Mouse (Mus musculus) cerebellum, adult 8-10 months (tissue): Measurements from ENCODE around the gene H2-T23.
"Not testable (repeated sequence)": the region's sequence is repeated elsewhere in the genome, so short reads cannot be mapped to it uniquely, and the experiment has no call there.

ENCODE experiments used
- DNase-seq: peaks from one replicate; pipeline ENCODE4 v3.0.0; 2022

The H2-T23 gene

GRCm38 (mm10) chr17:36022922-36023321 is 9.7 kb downstream of the H2-T23 start:
- no peak for DNase-seq

GRCm38 (mm10) chr17:36022098-36022497 is 10.6 kb downstream of the H2-T23 start:
- DNase-seq, result no peak

GRCm38 (mm10) chr17:36021309-36021708 is 11.3 kb downstream of the H2-T23 start:
- no peak for DNase-seq

DNA sequence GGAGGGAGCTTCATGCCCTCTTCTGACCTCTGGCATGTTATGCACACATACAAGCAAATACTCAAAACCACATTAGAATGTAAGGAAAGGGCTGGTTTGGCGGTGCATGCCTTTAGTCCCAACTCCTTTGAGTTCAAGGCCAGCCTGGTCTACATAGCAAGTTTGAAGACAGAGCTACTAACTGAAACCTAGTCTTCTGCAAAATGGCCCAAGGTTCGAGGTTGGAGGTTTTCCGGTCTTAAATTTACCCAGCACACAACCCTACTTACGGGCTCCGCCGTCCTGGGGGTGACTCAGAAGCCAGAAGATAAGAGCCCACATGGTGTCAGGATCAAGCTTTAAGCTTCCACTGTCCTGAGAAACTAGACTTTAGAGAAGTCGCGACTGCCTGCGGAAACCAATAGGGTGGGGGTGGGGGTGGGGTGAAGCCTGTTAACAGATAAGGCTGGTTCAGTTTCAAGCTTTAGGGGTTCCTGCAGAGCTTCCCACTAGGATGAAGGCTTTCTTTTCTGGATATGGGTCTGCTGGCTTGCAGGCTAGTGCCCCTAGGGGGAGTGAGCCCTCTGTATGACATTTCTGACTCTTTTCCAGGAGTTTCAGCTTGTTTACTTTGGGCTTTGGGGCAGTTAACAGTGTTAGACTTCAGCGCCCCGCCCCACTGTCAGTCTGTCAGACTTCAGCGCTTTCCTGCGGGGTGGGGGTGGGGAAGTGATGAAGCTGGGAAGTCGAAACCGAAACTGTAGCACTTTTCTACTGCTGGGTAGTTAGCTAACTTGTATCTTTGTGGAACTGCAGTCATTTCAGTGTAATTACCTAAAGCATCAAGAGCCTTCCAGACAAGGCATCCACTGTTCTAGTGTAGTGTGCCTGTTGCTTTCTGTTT is 12.2 kb downstream of the H2-T23 start, which contains the start of gene H2-T24:
H2-T24 (minus strand) TSS at position 370 of the 883 bp plus-strand sequence.
- no peak for DNase-seq

DNA sequence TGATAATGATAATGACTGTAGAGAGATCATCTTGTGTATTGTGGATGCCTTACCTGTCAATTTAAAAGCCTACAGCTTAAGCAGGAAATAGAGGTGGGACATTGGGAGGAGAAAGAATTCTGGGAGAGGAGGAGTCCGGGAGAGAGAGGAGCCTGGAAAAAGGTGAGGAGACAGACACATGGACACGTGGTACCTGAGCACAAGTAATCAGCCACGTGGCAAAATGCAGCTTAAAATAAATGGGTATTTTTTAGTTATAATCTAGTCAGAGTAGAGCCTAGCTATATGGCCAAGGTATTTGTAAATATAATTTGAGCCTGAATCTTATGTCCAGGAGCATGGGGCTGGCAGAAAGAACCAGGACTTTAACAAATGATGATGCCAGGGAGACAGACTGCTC is 13.1 kb downstream of the H2-T23 start:
- DNase-seq, result no peak

DNA sequence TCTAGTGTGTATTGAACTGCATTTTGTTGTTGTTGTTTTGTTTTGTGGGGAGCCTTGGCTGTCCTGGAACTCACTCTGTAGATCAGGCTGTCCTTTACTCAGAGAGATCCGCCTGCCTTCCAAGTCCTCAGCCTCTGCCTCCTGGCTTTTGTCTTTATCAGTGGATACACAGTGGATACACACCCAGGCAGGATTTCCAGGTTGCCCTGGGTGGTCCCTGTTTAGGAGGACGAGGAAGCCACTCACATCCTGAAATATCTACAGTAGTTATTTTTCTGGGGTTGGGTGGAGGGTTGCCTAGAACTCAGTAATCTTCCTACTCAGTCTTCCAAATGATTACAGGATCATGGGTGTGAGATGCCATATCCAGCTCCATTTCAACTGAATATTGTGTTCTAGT is 13.7 kb downstream of the H2-T23 start:
- no peak for DNase-seq

DNA sequence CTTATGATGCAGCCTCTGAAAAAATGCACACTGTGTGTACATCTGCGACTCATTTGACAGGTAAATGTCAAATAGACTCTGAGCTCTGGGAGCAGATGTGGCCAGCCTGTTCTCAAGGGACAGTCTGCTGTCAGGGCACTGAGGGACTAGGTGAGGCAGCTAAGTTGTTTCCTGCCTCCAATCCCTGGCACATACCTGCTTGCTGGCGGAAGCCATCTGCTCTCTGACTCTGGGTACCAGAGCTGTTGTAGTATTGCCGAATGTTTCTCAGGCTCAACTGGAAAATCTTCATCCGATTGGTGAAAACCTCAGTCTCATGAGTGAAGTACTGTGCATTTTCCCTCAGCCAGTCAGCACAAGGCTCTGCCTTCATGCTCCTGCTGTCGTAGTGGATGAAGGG is 15.6 kb downstream of the H2-T23 start:
- DNase-seq, result no peak

DNA sequence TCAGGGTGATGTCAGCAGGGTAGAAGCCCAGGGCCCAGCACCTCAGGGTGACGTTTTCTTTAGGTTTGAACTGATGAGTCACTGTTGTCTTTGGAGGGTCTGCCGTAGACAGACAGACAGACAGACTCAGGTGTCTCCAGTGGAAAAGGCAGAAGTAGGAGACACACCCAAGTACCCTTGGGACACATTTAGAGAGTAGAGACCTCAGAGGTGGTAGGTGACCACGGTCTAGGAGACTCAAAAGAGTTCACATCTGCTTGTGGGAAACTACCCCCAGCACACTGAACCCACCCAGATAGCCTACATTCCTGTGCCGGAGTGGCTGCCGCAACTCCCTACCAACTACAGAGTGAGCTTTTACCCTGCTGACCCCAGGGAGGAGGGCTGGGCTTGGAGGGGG is 17.7 kb downstream of the H2-T23 start:
- DNase-seq, result no peak

DNA sequence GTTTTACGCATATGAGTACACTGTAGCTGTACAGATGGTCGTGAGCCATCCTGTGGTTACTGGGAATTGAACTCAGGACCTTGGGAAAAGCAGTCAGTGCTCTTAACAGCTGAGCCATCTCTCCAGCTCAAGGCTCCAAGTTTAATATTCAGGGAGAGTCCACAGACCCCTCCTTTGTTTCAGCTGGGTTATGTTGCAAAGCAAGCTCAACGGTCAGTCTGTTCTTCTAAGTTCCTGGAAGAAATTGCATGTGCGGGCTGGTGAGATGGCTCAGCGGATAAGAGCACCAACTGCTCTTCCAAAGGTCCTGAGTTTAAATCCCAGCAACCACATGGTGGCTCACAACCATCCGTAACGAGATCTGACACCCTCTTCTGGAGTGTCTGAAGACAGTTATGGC is 28.2 kb downstream of the H2-T23 start:
- DNase-seq, result not testable (repeated sequence)

DNA sequence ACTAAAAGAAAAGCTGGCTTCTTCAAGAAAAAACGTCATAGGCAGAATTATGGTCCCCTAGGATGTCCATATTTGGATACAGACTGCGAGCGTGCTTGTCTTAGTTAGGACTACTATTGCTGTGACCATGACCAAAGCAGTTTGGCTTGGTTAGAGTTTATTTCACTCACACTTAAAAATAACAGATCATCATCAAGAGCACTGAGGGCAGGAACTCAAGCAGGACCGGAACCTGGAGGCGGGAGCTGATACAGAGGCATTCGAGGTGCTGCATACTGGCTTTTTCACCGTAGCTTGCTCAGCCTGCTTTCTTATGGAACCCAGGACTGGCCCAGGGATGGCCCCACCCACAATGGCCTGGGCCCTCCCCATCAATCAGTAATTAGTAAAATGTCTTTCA is 29.3 kb downstream of the H2-T23 start:
- no peak for DNase-seq

DNA sequence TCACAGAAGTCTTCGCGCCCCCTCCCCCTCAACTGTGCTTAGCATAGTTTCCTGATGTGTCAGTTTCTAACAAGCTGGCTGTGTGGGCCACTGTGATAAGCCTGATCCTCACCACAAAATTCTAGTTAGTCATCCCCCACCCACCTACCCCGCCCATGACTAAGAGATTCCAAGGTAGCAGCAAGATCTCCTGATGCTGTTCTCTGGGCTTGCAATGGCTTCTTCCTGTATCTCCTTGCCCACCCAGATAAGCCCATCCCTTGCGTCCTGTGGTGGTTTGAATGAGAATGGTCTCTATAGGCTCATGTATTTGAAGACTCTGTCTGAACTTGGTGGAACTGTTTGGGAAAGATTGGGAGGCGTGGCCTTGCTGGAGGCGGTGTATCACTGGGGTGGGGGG is 30.7 kb downstream of the H2-T23 start:
- DNase-seq, result no peak

DNA sequence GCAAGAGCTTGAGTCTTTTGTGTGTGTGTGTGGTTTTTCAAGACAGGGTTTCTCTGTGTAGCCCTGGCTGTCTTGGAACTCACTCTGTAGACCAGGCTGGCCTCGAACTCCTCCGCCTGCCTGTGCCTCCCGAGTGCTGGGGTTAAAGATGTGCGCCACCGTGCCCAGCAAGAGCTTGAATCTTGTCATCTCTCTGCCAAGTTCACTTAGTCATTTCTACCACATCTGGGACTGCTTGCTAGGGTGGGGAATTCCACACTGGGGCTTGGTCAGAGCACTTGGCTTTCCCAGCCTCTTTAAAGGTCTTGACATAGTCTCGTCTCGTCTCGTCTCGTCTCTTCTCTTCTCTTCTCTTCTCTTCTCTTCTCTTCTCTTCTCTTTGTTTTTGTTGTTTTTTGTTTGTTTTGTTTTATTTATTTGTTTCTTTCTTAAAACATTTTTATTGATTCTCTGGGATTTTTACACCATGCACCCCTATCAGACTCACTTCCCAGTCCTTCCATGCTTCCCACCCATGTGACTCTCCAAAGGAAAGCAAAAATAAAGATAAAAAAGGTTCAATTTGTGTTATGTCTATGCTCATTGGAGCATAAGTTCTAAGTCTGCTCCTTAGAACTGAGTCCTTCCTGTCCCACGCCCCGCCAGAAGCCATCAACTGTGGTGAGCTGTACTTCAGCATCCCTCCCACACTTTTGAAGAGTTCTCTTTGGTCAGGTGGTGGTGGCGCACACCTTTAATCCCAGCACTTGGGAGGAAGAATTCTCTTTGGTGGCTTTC is 31.3 kb downstream of the H2-T23 start:
- no peak for DNase-seq

DNA sequence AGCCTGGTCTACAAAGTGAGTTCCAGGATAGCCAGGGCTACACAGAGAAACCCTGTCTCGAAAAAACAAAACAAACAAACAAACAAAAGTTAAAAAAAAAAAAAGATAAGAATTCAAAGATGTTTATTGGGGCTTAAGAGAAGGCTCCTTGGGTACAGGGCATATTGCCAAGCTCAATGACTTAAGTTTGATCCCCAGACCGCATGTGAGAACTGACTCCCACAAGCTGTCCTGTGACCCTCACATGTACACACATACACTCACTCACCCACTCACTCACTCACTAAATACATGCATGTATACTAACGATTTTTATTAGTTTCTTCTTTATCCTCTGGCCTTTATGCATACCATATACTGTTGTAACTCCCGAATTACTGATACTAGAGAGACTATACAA is 32.3 kb downstream of the H2-T23 start:
- DNase-seq, result no peak

- DNase-seq, result no peak
Measured at GRCm38 (mm10) chr17:35999356-35999755, 33.3 kb downstream of the H2-T23 start.

GRCm38 (mm10) chr17:35998545-35999305 is 33.9 kb downstream of the H2-T23 start:
- no peak for DNase-seq

GRCm38 (mm10) chr17:35997713-35998510 is 34.7 kb downstream of the H2-T23 start:
- DNase-seq, result no peak

- DNase-seq, result peak; percentile 97
Measured at GRCm38 (mm10) chr17:35996949-35997348, 35.7 kb downstream of the H2-T23 start.

DNA sequence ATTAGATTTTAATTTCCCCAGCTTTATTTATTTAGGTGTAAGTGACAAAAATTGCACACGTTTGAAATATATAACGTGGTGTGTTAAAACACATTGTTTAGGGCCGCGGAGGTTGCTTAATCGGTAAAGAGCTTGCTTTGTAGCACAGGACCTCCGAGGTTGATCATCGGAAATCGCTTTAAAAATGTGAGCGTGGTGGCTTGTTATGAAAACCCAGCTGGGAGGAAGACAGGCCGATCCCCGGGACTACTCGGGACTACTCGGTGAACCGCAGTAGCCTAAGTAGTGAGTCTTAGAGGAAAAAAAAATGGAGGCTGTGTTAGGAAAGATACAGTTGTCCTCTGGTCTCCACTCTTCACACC is 37.8 kb downstream of the H2-T23 start:
- DNase-seq, result no peak

- DNase-seq, result peak; percentile 75
Measured at GRCm38 (mm10) chr17:35994175-35994878, 38.3 kb downstream of the H2-T23 start.

DNA sequence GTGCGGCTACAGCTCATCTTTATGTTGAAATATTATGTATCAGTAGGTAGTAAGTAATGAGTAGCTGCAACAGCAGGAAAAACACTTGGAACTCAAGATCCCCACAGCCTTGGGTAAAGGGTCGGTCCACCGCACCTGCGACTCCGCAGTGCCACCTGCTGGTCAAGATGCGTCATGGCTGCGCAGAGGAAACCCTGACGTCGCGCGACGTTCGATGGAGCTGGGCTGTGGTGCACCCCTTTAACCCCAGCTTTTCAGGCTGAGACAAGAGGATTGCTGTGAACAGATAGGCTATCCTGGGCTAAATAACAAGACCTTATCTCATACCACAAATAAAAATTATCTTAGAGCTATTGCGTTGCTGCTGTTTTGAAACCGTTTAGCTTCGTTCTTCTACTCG is 39.0 kb downstream of the H2-T23 start:
- DNase-seq, result peak; percentile 73

- no peak for DNase-seq
Measured at GRCm38 (mm10) chr17:35991781-35992180, 40.9 kb downstream of the H2-T23 start.

- no peak for DNase-seq
Measured at GRCm38 (mm10) chr17:35981776-35982175, 50.9 kb downstream of the H2-T23 start.
